Mouse (Mus musculus) right cerebral cortex, adult 2 months (tissue): ENCODE data around the gene Ahrr.

Experiments
- DNase-seq, 2 experiments: peaks; one replicate each; pipeline ENCODE4 v3.0.0; 2021 to 2022; ENCODE audit warnings: low spot score in 2 of 2

Gene Ahrr

DNA sequence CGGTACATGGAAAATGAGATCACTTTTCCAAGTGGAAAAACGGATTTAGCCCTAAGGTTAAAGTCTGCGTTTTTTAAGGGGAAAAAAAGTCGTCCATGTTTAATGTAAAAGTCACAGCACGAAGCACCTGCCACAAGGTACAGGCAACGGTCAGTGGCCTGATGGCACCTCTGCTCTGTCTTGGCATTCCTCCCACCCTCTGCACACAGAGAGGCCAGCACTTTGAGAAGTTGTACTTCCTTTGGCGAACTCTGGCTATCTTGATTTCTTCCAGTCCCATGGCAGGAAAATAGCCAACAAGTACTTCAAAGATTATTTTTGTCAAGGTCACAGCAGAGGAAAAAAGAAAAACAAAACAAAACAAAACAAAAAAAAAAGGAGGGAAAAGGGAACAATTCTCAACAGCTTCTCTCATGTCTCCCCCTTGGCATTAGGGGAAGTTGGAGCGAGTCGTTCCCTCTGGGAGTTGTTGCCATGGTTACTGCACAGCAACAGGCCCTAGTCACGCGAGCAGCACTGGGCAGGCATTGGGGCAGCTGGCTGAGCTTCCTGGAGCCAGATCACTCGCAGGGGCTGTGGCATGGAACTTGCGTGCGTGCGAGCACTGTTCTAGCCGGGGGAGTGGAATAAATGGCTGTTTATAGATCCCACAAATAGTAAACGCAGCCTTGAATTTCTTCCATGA lies 46.8 kb downstream of the Ahrr start:
- peak; percentile 66 to 71 for DNase-seq

DNA sequence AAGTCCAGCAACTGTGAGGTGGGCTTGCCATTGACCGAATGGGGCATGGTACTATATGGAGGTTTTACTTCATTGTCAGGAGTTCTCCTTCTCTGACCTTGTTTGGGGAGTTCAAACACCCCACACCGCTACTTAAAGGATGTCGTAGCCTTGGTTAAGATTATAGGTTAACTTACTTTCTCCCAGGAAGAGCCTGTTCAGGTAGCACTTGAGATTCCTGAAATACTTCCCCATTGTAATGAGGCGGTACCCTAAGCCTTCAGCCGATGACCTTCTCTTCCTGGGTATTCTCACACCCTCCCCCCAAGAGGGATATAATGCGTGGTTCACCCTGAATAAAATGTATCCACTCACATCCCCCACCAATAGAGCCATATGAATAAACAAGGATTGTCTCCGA lies 54.6 kb downstream of the Ahrr start:
- DNase-seq, result no peak

DNA sequence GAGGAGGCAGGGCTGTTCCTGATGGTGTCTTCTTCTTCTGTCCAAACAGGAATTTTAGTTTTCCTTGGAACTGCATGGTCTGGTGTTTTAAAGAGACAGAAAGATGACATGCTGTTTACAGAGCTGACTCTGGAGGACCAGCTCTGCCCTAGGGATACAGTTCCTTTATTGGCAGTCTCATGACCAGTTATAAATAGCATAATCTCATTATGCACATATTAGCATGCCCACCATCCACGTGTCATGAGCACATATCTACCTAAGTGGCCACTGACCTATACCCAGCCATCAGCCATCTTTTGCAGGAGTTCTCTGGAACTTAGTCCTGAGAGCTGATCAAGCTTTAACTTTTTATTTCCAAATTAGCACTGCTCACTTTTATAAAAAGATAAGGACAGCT lies 71.5 kb downstream of the Ahrr start:
- DNase-seq, result no peak

DNA sequence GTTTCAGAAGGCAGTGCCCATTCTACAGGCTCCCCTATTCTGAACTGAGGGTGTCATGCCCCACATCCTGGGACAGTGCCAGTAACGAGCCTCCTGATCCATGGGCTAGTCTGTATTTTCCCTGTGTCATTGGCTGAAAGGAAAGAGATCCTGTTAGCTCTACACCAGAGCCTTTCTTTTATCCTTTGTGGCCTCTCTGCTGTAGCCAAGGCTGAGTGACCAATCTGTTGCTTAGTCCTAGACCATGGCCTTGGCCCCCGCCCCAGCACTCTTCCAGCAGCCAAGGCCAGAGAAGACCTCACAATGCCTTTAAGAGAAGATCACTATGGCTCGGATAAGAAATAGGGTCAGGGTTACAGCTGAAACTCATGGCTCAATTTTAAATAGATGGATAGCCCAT lies 73.7 kb downstream of the Ahrr start:
- DNase-seq, result no peak

DNA sequence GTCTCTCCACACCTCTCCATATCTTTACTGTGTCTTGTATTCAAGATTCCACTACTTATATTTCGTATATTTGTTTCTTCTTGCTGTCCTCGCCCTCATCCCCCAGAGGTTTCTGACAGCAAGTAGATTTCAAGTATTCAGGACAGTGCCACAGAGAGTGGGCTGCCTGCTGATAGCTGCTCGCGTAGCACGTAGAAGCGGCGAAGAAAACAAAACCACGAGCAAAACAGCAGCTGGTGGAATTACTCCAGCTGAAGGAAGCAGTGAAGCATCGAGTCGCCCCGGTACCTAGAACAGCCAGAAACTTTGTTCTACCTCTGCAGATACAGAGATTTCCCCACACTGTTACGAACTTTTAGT lies 83.2 kb downstream of the Ahrr start:
- peak in 1 of 2 experiments; percentile 41 for DNase-seq

DNA sequence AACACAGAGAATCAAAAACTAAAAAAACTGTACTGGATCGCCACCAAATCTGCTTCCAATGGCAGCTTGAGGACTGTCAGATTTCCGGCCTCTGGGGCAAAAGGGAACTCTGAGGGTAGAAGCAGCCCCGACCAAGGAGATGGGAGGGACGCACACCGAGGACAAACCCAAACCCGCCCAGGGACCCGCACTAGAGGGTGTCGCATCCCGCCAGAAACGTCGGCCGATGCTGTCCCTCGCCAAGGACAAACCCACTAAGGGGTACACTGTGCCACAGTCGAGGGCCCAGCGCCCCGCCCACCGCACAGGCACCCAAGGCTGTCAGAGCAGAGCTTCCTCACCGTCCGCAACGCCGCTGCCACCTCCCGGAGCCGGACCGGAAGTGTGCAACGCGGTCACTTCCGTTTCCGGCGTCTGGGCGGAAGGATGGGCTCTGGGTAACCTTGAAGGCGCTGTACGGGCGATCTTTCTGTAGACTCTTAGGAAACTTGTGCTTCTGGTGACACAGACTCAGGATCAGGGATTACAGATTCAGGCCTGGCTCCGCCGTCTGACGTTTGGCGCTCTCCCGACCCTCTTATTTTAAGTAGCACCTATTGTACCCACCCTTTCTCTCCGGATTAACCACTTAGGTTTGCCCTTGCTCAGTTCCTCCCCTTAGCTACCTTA lies 83.7 kb downstream of the Ahrr start, which contains the start of gene Exoc3:
Gene Exoc3 (minus strand): TSS at position 416 of the 669 bp plus-strand sequence.
- peak; percentile 92 for DNase-seq

DNA sequence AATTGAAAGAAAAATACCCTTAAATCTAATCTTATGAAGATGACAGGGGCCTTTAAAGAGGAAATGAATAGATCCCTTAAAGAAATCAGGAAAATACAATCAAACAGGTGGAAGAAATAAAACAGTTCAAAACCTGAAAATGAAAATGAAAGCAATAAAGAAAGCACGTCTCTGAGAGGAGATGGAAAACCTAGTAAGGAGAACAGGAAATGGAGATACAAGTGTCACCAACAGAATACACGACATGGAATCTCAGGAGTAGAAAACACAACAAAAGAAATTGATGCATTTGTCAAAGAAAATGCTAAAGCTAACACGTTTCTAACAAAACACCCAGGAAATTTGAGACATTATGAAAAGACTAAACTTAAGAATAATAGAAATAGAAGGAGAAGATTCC lies 95.7 kb downstream of the Ahrr start:
- no peak for DNase-seq

DNA sequence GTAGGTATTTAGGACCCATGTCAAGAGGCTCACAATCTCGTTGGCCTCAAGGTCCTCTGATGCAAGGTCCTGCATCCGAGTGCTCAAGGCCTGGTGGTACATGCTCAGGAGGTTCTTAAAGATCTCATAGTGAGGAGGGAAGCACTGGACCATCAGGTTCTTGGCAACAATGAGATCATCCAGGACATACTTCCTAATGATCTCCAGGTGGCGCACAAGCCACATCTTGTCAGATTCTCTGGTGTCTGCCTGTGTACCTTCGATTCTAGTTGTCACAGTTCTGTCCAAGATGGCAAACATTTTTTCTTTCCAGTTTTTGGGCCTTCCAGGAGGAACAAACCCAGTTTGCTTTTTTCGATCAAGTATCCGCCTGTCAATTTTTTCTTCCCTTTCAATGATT lies 99.5 kb downstream of the Ahrr start:
- DNase-seq, result no peak

DNA sequence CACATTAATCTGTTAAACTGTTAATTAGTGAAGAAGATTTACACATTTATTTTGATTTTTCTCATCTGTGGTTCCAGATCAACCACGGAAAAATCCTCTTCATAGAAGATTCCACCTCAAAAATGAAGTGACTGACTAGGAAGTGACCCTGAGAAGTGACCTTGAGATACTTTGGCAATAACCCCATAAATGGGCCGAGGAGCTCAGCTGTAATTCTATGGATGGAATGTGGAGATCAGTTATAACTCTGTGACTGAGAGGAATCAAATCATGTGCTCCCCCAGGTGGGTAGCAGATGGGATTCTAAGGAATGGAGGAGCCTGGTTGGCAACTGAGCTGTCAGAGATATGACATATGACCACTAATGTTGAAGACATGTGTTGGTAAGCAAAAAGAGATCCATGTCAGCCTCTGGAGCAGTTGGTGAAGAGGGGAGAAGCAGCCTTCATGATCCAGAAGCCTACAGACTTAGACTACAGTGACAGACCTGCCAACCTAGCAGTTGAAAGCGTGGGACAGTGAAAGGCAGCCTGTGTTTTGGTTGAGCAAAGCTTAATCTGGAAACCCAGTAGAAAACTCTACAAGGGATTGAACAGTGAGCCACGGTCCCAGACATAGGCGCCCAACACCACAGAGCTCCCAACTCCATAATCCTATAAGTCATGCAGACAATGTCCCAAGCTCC lies 109.0 kb downstream of the Ahrr start:
- no peak for DNase-seq

DNA sequence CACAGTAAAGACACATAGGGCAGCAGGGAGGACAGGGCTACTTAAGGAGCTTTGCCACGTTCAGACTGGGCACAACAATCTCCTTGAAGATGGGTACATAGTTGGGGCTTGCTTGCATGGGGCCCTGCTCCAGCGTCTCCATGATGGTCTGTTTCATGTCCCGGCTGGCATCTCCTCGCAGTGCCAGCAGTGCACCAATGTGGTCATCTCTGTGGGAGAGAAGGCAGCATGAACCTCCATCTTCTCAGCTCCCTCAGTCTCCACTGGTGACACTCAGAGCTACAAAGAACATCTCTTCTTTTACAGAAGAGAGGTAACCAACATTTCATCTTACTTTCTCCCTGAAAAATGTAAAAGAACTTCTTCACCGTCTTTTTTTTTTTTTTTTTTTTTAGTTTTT lies 120.1 kb downstream of the Ahrr start:
- no peak for DNase-seq

DNA sequence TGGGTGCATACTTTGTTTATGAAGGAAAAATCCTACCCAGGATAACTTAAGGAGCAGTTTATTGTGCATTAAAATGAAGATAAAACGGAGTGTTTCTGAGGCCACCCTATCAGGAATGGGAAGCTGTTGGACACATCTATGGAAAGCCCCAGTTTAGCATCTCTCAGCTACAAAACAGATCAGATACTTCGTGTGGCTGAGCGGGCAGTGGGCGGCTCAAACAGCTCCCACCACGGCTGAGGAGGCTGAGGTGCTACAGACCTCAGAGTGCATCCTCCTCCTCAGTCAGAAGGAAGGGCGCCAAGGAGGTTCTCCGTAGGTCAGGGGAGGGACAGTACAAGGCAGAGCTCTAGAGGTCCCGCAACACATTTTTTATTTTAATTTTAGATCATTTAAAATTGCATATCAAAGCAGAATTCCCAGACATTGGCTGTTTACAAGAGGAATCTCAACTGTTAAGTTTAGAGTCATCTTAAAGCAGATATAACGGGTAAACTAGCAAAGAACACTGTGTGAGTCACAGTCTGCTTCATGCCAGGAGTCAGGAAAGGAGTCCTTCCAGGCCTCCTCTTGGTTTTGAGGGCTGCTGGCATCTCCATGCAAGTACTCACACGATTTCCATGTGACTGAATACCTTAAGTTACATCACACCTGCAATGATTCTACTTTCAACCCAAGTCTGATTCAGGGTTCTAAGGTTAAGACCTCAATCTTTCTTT lies 122.5 kb downstream of the Ahrr start:
- peak; percentile 37 to 43 for DNase-seq

DNA sequence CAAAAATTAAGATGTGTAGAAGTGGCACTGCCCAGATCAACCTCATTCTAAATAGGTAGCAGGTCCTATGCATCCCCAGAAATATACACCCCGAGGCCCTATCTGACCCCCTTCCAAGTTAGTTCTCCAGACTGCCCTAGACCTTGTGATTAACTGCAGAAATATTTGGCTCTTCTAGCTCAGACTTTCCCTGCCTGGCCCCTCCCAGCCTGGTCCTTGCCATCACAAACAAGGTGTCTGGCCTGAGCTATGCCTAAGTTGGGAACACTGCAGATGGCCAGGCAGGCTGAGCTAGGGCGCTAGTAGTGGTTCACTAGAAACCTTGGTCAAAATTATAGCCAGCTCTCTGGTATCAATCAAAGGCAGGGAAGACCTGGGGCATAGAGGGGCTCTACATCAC lies 124.6 kb downstream of the Ahrr start:
- no peak for DNase-seq

DNA sequence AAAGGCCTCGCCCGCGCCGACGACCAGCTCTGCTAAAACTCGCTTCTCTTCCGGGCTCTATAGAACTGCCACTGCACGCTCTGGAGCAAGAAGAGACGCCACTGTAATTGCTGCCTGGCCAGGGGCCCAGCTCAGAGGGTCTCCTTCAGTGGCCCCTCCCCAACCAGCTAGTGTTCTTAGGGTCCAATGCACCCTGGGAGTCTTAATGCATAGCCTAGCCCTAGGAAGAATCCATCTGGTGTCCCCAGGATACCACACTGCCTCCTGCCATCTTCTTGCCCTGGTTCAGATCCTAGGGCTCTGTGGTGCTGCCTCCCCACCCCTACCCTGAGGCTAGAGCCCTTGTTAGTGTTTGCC lies 125.1 kb downstream of the Ahrr start:
- no peak for DNase-seq

DNA sequence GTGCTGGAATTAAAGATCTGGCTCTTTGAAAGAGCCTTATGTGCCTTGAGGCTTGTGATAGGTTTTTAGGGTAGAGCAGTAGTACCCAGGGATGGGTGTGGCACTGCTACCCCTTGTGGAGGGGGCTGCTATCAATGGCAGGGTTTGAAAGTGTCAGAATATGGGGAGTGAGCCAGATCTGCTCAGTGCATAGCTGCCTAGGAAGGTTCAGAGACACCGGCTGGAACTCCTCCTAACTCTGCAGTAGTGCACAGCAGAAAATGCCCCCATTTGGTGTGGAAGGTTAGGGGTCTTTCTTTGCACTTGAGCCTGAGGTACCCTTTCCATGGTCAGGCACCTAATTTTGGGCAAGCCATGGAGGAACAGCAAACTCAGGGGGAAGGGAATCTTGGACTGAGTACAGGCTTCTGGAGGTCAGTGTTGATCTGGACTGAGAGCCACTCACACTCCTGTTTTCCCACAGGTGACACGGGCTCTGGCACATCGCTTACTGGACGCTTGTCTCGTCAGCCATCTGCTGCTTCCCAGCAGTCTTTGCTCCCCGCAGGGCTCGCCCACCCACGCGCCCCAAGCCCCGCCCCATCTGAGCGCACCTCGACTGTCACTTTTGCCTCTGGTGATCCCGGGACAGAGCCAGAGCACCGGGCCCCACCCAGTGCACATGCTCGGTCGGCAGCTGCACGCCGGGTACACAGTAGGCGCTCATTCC lies 125.6 kb downstream of the Ahrr start:
- peak; percentile 26 to 31 for DNase-seq
